Mouse (Mus musculus): ENCODE measurements around the gene Ears2. TPM values are rescaled to one million over a fixed set of nuclear protein-coding genes. Genes with fewer than 3 reads are reported as not detected.
A peak's percentile ranks its signal among the peaks of the same experiment; 100 is the strongest.

Ears2 gene
- polyA plus RNA-seq, 1 experiment, result 9.8 TPM

DNA sequence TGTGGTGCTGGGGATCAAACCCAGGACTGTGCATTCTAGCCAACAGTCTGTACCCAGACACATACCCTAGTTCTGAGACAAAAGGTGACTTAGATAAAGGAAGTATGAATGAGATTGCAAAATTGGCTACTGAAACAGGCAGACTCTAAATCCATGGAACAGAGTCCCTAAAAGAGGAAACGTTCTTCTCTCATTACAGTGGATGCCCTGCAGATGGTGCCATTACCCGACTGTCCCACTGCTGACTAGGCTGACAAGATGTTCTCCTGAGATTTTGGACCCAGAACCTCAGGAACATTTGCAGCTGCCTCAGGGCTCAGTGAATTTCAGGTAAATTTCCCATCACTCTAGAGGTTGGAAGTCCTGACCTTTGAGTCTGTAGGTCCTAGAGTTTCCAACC, 32.7 kb downstream of the Ears2 start:
- DNase-seq (ENCODE audit: low read depth), result no peak
- no peak for TF ChIP-seq POLR2A (IDR thresholded peaks at IDR 0.05; ENCODE audit: borderline replicate concordance, extremely low read depth, insufficient read depth, insufficient read length, poor library complexity, severe bottlenecking)
- peak; percentile 6; the same call in 1 of the 2 replicates for TF ChIP-seq CTCF (IDR thresholded peaks at IDR 0.05; ENCODE audit: borderline replicate concordance, extremely low read depth, insufficient read depth, insufficient read length)

DNA sequence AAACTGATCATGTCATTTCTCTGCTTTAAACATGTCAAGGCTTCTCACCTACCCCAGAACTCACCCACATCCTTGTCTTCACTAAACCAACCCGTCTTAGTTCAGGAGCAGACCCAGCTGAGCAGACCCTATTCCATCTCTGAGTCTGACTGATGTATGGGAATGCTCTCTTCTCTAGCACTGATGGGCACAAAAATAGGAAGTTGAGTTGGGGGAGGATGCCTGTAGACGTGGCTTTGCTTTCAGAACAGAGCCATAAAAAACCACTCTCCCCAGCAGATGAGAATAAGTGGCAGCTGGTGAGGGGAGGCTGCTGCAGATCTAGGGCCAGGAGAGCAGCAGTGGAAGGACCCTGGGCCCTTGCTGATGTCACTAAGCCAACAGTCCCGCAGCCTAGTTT, 33.7 kb downstream of the Ears2 start:
- DNase-seq (ENCODE audit: low read depth), result no peak
- no peak for TF ChIP-seq CTCF (IDR thresholded peaks at IDR 0.05; ENCODE audit: borderline replicate concordance, extremely low read depth, insufficient read depth, insufficient read length)
- TF ChIP-seq POLR2A (IDR thresholded peaks at IDR 0.05; ENCODE audit: borderline replicate concordance, extremely low read depth, insufficient read depth, insufficient read length, poor library complexity, severe bottlenecking), result no peak

DNA sequence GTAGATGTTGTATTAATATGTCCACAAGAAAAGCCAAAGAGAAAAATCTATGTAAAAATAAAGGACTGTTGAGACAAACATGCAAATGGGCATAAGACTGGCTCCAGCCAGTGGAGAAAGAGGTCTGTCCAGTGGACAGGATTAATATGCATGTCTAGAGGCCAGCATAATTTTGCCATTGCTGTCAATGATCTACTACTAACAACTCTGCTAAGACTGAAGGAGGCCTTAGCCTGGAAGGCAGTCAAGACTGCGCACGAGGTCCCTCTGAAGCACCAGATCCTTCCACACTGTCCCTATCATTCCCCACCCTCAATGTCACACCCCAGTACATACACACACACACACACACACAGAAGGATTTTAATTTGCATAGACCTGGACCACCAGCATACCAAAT, 44.9 kb downstream of the Ears2 start:
- no peak for TF ChIP-seq CTCF (IDR thresholded peaks at IDR 0.05; ENCODE audit: borderline replicate concordance, extremely low read depth, insufficient read depth, insufficient read length)
- no peak for TF ChIP-seq POLR2A (IDR thresholded peaks at IDR 0.05; ENCODE audit: borderline replicate concordance, extremely low read depth, insufficient read depth, insufficient read length, poor library complexity, severe bottlenecking)

DNA sequence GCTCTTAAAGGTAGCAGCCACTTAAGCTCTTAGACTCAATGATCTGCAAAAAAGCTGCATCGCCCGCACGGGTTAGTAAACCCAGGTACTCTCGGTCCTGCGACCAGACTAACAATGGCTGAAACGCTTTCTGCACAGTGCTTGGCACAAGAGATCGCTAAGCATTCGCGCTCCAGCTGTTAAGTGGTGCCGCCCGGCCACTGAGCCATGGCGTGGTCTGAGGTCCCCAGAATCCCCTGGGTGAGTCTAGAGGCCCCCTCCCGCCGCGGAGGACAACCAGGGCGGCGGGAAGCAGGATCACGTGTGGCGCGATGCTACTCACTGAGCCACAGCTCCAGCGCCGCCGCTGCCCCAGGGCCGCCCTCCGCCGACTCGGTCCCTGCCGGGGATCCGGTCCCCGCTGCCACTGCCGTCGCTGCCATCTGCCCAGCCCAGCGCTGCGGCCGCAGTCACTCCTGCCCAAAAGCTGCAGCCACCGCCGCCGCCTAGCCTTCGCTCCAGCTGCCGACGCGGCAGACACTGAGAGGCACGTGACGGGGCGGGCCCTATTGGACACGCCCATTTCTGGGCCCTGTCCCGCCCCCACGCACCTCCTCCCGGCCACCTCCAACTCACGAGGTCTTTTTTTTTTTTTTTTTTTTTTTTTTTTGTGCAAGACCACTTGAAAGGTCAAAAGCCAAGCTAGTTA, 46.3 kb downstream of the Ears2 start, which contains the start of gene Gga2:
Gene Gga2, minus strand, starts transcription at position 556 of the 688 bp plus-strand sequence.
- TF ChIP-seq POLR2A (IDR thresholded peaks at IDR 0.05; ENCODE audit: borderline replicate concordance, extremely low read depth, insufficient read depth, insufficient read length, poor library complexity, severe bottlenecking) (peak; percentile 90), CTCF (IDR thresholded peaks at IDR 0.05; ENCODE audit: borderline replicate concordance, extremely low read depth, insufficient read depth, insufficient read length) (no peak)

More for the DNA sequence above, 44.9 kb downstream of the Ears2 start:
- no peak for DNase-seq (ENCODE audit: low read depth)

DNA sequence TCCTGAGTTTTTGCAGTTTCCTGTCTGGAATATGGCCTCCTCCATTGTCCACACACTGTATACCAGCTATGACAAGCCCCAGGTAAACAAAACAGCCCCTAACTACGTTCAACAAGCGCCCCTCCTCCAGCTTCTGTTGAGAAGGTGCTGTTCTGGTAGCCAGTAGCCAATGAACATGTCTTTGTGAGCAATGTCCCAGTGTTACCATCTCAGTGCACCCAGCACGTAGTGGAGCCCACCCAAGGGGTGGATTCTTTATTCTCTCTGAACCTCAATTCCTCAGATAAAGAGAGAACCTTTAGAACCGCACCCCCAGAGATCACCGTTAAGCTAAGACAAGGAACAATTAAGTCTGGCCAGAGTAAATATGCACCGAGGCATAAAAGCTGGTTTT, 46.8 kb downstream of the Ears2 start:
- TF ChIP-seq CTCF (IDR thresholded peaks at IDR 0.05; ENCODE audit: borderline replicate concordance, extremely low read depth, insufficient read depth, insufficient read length), result no peak
- no peak for TF ChIP-seq POLR2A (IDR thresholded peaks at IDR 0.05; ENCODE audit: borderline replicate concordance, extremely low read depth, insufficient read depth, insufficient read length, poor library complexity, severe bottlenecking)
- DNase-seq (ENCODE audit: low read depth), result peak; percentile 60

More for the DNA sequence above, 46.3 kb downstream of the Ears2 start, which contains the start of gene Gga2:
- DNase-seq (ENCODE audit: low read depth), result peak; percentile 96

DNA sequence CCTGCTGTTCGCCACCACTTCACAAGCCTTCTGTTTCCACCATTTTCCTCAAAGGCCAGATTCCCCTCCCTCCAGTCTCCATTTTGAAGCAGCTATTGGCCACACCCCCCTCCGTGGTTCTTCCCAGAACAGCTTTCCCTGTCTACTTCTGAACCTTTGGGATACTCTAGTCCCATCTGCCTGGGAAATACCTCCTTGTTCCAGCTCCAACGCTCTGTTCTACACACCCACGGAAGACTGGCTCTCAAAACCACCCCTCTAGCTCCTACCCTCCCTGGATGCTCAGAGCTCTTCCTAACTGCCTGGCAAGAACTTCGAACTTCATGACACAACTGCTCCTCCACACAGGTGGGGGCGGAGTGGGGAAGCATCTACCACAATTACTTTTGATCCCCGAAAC, 48.1 kb downstream of the Ears2 start:
- peak; percentile 16 for DNase-seq (ENCODE audit: low read depth)

DNA sequence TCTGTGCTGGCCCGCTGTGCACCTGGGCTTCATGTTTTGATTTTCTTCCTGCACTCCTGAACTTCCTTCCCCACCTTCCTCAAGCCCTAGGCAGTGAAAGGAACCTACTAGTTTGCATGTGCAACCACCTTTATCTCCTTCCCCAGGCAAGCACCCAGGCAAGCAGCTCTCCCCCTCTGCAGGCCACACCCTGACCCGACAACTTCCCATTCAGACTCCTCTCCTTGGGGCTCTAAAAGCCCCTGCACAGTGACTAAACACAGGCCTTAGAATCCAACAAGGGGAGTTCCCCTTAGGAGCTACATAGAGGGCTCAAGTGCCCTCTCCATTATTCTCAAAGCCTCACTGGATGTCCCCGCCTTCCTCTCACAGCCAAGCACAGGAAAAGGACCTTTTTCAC, 48.8 kb downstream of the Ears2 start:
- TF ChIP-seq POLR2A (IDR thresholded peaks at IDR 0.05; ENCODE audit: borderline replicate concordance, extremely low read depth, insufficient read depth, insufficient read length, poor library complexity, severe bottlenecking) (no peak), CTCF (IDR thresholded peaks at IDR 0.05; ENCODE audit: borderline replicate concordance, extremely low read depth, insufficient read depth, insufficient read length) (no peak)
- DNase-seq (ENCODE audit: low read depth), result no peak

More for the DNA sequence above, 48.1 kb downstream of the Ears2 start:
- TF ChIP-seq CTCF (IDR thresholded peaks at IDR 0.05; ENCODE audit: borderline replicate concordance, extremely low read depth, insufficient read depth, insufficient read length) (no peak), POLR2A (IDR thresholded peaks at IDR 0.05; ENCODE audit: borderline replicate concordance, extremely low read depth, insufficient read depth, insufficient read length, poor library complexity, severe bottlenecking) (no peak)

DNA sequence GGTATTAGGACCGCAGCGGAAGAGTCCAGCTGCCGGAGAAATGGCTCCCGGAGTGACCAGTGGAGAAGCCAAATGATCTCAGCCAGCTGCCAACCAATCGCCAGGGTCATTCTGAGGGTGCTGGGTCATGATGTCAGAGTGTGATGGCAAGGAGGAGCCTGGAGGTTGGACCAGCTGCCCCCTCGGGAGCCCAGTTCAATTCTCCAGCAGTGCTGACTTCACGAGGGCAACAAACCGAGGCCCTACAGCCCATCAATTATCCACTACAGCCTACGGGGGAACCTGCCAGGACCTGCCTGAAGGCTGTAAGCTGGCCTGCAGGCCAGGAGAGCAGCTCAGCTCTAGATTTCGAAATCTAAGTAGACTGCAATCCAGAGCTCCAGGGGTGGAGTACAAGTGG, 51.3 kb downstream of the Ears2 start:
- DNase-seq (ENCODE audit: low read depth), result no peak
- TF ChIP-seq POLR2A (IDR thresholded peaks at IDR 0.05; ENCODE audit: borderline replicate concordance, extremely low read depth, insufficient read depth, insufficient read length, poor library complexity, severe bottlenecking), result no peak
- TF ChIP-seq CTCF (IDR thresholded peaks at IDR 0.05; ENCODE audit: borderline replicate concordance, extremely low read depth, insufficient read depth, insufficient read length), result no peak

DNA sequence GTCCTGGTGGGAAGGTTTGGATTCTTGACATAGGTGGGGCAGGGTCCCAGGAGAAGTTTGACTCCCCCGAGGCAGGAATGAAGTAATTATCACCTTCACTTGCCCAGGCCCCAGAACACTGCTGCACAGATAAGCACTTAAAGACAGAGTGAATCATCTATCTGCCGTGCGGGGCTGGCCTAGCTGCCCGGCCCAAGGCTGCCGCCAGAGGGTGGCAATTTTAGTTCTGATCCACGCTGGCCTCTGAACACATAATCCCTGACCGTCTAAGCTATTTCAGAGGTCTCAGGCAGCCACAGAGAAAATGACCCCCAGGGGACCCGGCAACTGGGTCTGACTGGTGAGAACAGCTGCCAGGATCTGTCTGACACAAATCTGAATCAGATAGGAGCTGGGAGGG, 52.0 kb downstream of the Ears2 start:
- TF ChIP-seq POLR2A (IDR thresholded peaks at IDR 0.05; ENCODE audit: borderline replicate concordance, extremely low read depth, insufficient read depth, insufficient read length, poor library complexity, severe bottlenecking), result no peak
- 0 out of 2 replicates have a peak, but pooled peaks have one; percentile 11 for TF ChIP-seq CTCF (IDR thresholded peaks at IDR 0.05; ENCODE audit: borderline replicate concordance, extremely low read depth, insufficient read depth, insufficient read length)
- DNase-seq (ENCODE audit: low read depth), result no peak

DNA sequence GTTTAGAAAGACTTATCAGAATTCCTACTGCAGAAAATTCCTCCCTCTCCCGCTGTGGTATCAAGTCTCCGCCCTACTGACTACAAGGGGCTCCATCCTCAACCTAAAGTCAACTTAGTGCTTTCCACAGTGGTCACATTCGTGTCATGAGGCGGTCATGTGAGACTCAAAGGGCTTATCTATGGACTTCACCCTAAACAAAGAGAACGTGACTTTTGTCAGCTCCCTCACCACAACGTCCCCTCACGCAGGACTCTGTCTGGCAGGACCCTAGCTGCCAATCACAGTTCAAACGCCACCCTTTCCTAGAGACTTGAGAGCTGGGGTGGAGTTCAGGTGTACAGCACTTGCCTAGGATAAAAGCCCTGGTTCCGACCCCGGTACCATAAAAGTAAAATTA, 54.1 kb downstream of the Ears2 start:
- TF ChIP-seq POLR2A (IDR thresholded peaks at IDR 0.05; ENCODE audit: borderline replicate concordance, extremely low read depth, insufficient read depth, insufficient read length, poor library complexity, severe bottlenecking), result no peak
- no peak for TF ChIP-seq CTCF (IDR thresholded peaks at IDR 0.05; ENCODE audit: borderline replicate concordance, extremely low read depth, insufficient read depth, insufficient read length)
- DNase-seq (ENCODE audit: low read depth), result no peak

DNA sequence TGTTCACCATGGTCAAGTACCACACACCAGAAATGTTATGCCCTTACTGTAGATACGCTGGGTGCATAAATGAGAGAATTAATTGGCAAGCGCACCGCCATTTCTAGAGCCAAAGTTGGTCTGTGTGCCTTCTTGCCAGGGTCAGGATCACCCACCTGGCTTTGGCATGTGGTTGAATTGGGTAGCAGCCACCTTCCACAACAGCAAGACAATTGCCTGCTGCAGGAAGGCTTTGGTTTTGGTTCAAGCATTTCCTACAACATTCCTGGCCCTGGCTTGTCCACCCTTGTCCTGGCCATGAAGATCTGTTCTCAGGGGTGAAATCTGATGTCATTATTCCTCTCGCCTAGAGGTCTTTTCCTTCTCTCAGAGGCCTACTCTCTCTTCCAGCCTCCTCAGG, 54.7 kb downstream of the Ears2 start:
- DNase-seq (ENCODE audit: low read depth), result no peak

DNA sequence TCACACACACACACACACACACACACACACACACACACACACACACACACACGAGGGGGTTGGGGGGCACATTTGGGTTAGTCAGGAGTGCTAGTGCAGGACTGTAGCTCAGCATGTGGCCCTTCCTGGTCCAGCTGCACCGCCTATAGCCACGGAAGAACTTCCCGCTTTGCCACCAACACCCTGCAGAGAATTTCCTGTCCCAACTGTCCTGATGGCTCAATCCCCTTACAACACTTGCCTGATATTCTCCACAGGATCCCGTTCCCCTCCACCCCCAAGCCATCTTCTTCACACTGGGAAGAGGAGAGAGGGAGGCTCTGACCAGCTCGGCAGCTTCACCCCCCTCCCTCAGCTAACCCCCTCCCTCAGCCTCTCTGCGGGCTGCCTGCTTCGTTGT, 66.7 kb downstream of the Ears2 start:
- DNase-seq (ENCODE audit: low read depth), result no peak
- TF ChIP-seq CTCF (IDR thresholded peaks at IDR 0.05; ENCODE audit: borderline replicate concordance, extremely low read depth, insufficient read depth, insufficient read length) (no peak), POLR2A (IDR thresholded peaks at IDR 0.05; ENCODE audit: borderline replicate concordance, extremely low read depth, insufficient read depth, insufficient read length, poor library complexity, severe bottlenecking) (no peak)

More for the DNA sequence above, 54.7 kb downstream of the Ears2 start:
- no peak for TF ChIP-seq CTCF (IDR thresholded peaks at IDR 0.05; ENCODE audit: borderline replicate concordance, extremely low read depth, insufficient read depth, insufficient read length)
- no peak for TF ChIP-seq POLR2A (IDR thresholded peaks at IDR 0.05; ENCODE audit: borderline replicate concordance, extremely low read depth, insufficient read depth, insufficient read length, poor library complexity, severe bottlenecking)

Data from brain, embryonic 14.5 days (tissue).